Mouse (Mus musculus) forelimb bud, embryonic 11.5 days (tissue): ENCODE results near the gene Paqr3.

Source experiments
- DNase-seq: peaks from one replicate; pipeline ENCODE4 v3.0.0-alpha.2; 2012; ENCODE audit warnings: low read depth, low spot score

The Paqr3 gene

GRCm38 (mm10) chr5:97111207-97111910 is at the start of gene Paqr3:
Gene Paqr3, minus strand, starts transcription at chr5:97111596.
- DNase-seq, result peak; percentile 94

- DNase-seq, result no peak
Observed at GRCm38 (mm10) chr5:97154688-97155087, 43.3 kb upstream of the Paqr3 start.

GRCm38 (mm10) chr5:97135331-97135730 is 23.9 kb upstream of the Paqr3 start:
- no peak for DNase-seq

GRCm38 (mm10) chr5:97129589-97129988 is 18.2 kb upstream of the Paqr3 start:
- DNase-seq, result no peak

GRCm38 (mm10) chr5:97128242-97129226 is 17.1 kb upstream of the Paqr3 start:
- DNase-seq, result peak; percentile 68

GRCm38 (mm10) chr5:97127284-97127683 is 15.9 kb upstream of the Paqr3 start:
- DNase-seq, result no peak

GRCm38 (mm10) chr5:97126005-97126404 is 14.6 kb upstream of the Paqr3 start:
- DNase-seq, result peak; percentile 73

GRCm38 (mm10) chr5:97125459-97125970 is 14.1 kb upstream of the Paqr3 start:
- no peak for DNase-seq

GRCm38 (mm10) chr5:97124977-97125376 is 13.6 kb upstream of the Paqr3 start:
- DNase-seq, result no peak

GRCm38 (mm10) chr5:97110697-97111096 is 699 bp downstream of the Paqr3 start:
- no peak for DNase-seq

- DNase-seq, result no peak
Observed at GRCm38 (mm10) chr5:97110133-97110532, 1.3 kb downstream of the Paqr3 start.

GRCm38 (mm10) chr5:97108333-97108732 is 3.1 kb downstream of the Paqr3 start:
- no peak for DNase-seq

GRCm38 (mm10) chr5:97099954-97100353 is 11.4 kb downstream of the Paqr3 start:
- no peak for DNase-seq

- DNase-seq, result no peak
Observed at GRCm38 (mm10) chr5:97097631-97098041, 13.8 kb downstream of the Paqr3 start.

- DNase-seq, result no peak
Observed at GRCm38 (mm10) chr5:97095335-97095734, 16.1 kb downstream of the Paqr3 start.

- DNase-seq, result no peak
Observed at GRCm38 (mm10) chr5:97092970-97093369, 18.4 kb downstream of the Paqr3 start.

GRCm38 (mm10) chr5:97090034-97090784 is 21.2 kb downstream of the Paqr3 start:
- DNase-seq, result no peak

GRCm38 (mm10) chr5:97089426-97089825 is 22.0 kb downstream of the Paqr3 start:
- no peak for DNase-seq

- DNase-seq, result no peak
Observed at GRCm38 (mm10) chr5:97088231-97088630, 23.2 kb downstream of the Paqr3 start.

- DNase-seq, result no peak
Observed at GRCm38 (mm10) chr5:97087746-97088145, 23.6 kb downstream of the Paqr3 start.

- no peak for DNase-seq
Observed at GRCm38 (mm10) chr5:97087030-97087630, 24.3 kb downstream of the Paqr3 start.
